Mouse (Mus musculus) lung, embryonic 14.5 days (tissue): ENCODE data around the gene Rab11fip5. TPM values are rescaled to one million over a fixed set of nuclear protein-coding genes. Genes with fewer than 3 reads are reported as not detected.
A peak's percentile ranks its signal among the peaks of the same experiment; 100 is the strongest.

Experiments used
- ATAC-seq: fragments of 200-750 bp; cut with Nextera tagmentation; 2 replicates; pipeline ENCODE4 v1.8.0; 2017; ENCODE audit warnings: mild to moderate bottlenecking, moderate TSS enrichment, moderate library complexity; ENCODE audit not compliant: insufficient read depth
- DNase-seq: peaks from one replicate; pipeline ENCODE4 v3.0.0-alpha.2; 2015
- H3K27ac ChIP-seq: fragments of 300-500 bp; sonication (generic); 2 replicates; pipeline ENCODE4 v1.5.1; 2014; ENCODE audit warnings: low read depth, mild to moderate bottlenecking, moderate library complexity
- H3K27me3 ChIP-seq: fragments of 300-500 bp; sonication (generic); 2 replicates; pipeline ENCODE4 v1.6.1; 2014; ENCODE audit warnings: low read length, control low read depth; ENCODE audit not compliant: insufficient read depth
- H3K36me3 ChIP-seq: fragments of 300-500 bp; sonication (generic); 2 replicates; pipeline ENCODE4 v1.6.1; 2014; ENCODE audit warnings: control low read depth; ENCODE audit not compliant: insufficient read depth
- H3K4me1 ChIP-seq: fragments of 300-500 bp; sonication (generic); 2 replicates; pipeline ENCODE4 v1.6.1; 2014; ENCODE audit warnings: antibody characterized with exemption, control low read depth; ENCODE audit not compliant: insufficient read depth
- H3K4me2 ChIP-seq: fragments of 300-500 bp; sonication (generic); 2 replicates; pipeline ENCODE4 v1.6.1; 2014; ENCODE audit warnings: mild to moderate bottlenecking
- H3K4me3 ChIP-seq: fragments of 300-500 bp; sonication (generic); 2 replicates; pipeline ENCODE4 v1.5.1; 2014; ENCODE audit warnings: low read depth, low read length
- H3K9ac ChIP-seq: fragments of 300-500 bp; sonication (generic); 2 replicates; pipeline ENCODE4 v1.6.1; 2014
- H3K9me3 ChIP-seq: fragments of 300-500 bp; sonication (generic); 2 replicates; pipeline ENCODE4 v1.6.1; 2016; ENCODE audit warnings: low read depth, low read length, control low read depth
- CTCF ChIP-seq: IDR thresholded peaks from 2 replicates; pipeline ENCODE4 v1.5.1; 2016; ENCODE audit warnings: antibody characterized with exemption, low read depth
- WGBS: fragments of 180-500 bp; shearing (Covaris S2); extraction: QIAGEN DNeasy Blood & Tissue Kit; methylation state at CpG from one replicate; pipeline ENCODE4 v1.1.7; 2014; 5-methylcytosine and 5-hydroxymethylcytosine counted together
- polyA plus RNA-seq: library from polyadenylated mRNA; unstranded; fragments of >200 nt; fragmentation: Nextera tagmentation; extraction: Ambion mirVana; gene quantifications from 2 replicates; pipeline ENCODE4 v1.2.1, GENCODE M21; 2014

Gene Rab11fip5
- polyA plus RNA-seq, 1 experiment from 2014 or later, result 10.1 TPM

GRCm38 (mm10) chr6:85349246-85349645 is 25.2 kb downstream of the Rab11fip5 start:
- no peak overlapping the region for H3K4me3 ChIP-seq
- no peak overlapping the region for H3K4me2 ChIP-seq
- peaks cover 9% of the 10 kb centered on the region; the same call in 1 of the 2 replicates for H3K36me3 ChIP-seq
- ATAC-seq, result no peak
- no peak for DNase-seq
- WGBS, result 66% methylated on average over 7 of the region's 7 CpGs
- H3K27me3 ChIP-seq, result no peaks in the 10 kb centered on the region
- no peak overlapping the region for H3K9ac ChIP-seq
- no peak for TF ChIP-seq CTCF
- no peaks in the 10 kb centered on the region for H3K4me1 ChIP-seq
- H3K27ac ChIP-seq, result no peak overlapping the region
- H3K9me3 ChIP-seq, result no peaks in the 10 kb centered on the region

- DNase-seq, result no peak
- H3K36me3 ChIP-seq, result peaks cover 9% of the 10 kb centered on the region; the same call in 1 of the 2 replicates
- WGBS, result 77% methylated on average over 11 of the region's 11 CpGs
- no peak for ATAC-seq
- H3K27ac ChIP-seq, result no peak overlapping the region
- H3K4me1 ChIP-seq, result no peaks in the 10 kb centered on the region
- no peak overlapping the region for H3K4me2 ChIP-seq
- no peak for TF ChIP-seq CTCF
- H3K9me3 ChIP-seq, result no peaks in the 10 kb centered on the region
- H3K27me3 ChIP-seq, result no peaks in the 10 kb centered on the region
- H3K9ac ChIP-seq, result no peak overlapping the region
- no peak overlapping the region for H3K4me3 ChIP-seq
Measured at GRCm38 (mm10) chr6:85348133-85348532, 26.3 kb downstream of the Rab11fip5 start.

GRCm38 (mm10) chr6:85346028-85346634 is 28.3 kb downstream of the Rab11fip5 start:
- Histone ChIP-seq H3K9ac (no peak overlapping the region), H3K9me3 (no peaks in the 10 kb centered on the region), H3K27ac (no peak overlapping the region), H3K4me1 (no peaks in the 10 kb centered on the region), H3K27me3 (no peaks in the 10 kb centered on the region), H3K36me3 (peaks cover 9% of the 10 kb centered on the region; the same call in 1 of the 2 replicates), H3K4me2 (no peak overlapping the region), H3K4me3 (no peak overlapping the region)
- 36% methylated on average over 6 of the region's 6 CpGs for WGBS
- DNase-seq (peak; percentile 97), ATAC-seq (peak; percentile 80; the same call in 1 of the 2 replicates)
- peak; percentile 94 for TF ChIP-seq CTCF

GRCm38 (mm10) chr6:85344929-85345328 is 29.5 kb downstream of the Rab11fip5 start:
- no peak for TF ChIP-seq CTCF
- DNase-seq (no peak), ATAC-seq (no peak)
- no peaks in the 10 kb centered on the region for H3K4me1 ChIP-seq
- H3K4me3 ChIP-seq, result no peak overlapping the region
- H3K9me3 ChIP-seq, result no peaks in the 10 kb centered on the region
- no peaks in the 10 kb centered on the region for H3K27me3 ChIP-seq
- no peak overlapping the region for H3K9ac ChIP-seq
- H3K4me2 ChIP-seq, result no peak overlapping the region
- H3K36me3 ChIP-seq, result peaks cover 9% of the 10 kb centered on the region; the same call in 1 of the 2 replicates
- no peak overlapping the region for H3K27ac ChIP-seq

- TF ChIP-seq CTCF, result no peak
- Histone ChIP-seq H3K4me3 (no peak overlapping the region), H3K4me2 (no peak overlapping the region), H3K4me1 (no peaks in the 10 kb centered on the region), H3K9me3 (no peaks in the 10 kb centered on the region), H3K27me3 (no peaks in the 10 kb centered on the region), H3K27ac (no peak overlapping the region), H3K9ac (no peak overlapping the region), H3K36me3 (peaks cover 5% of the 10 kb centered on the region; the same call in 1 of the 2 replicates)
- ATAC-seq, result no peak
- DNase-seq, result no peak
- WGBS, result 85% methylated on average over 8 of the region's 8 CpGs
Measured at GRCm38 (mm10) chr6:85343027-85343426, 31.4 kb downstream of the Rab11fip5 start.

- TF ChIP-seq CTCF, result no peak
- Histone ChIP-seq H3K9me3 (no peaks in the 10 kb centered on the region), H3K4me2 (no peak overlapping the region), H3K27me3 (no peaks in the 10 kb centered on the region), H3K4me3 (no peak overlapping the region), H3K4me1 (no peaks in the 10 kb centered on the region), H3K9ac (no peak overlapping the region), H3K27ac (no peak overlapping the region), H3K36me3 (no peaks in the 10 kb centered on the region)
- no peak for ATAC-seq
- no peak for DNase-seq
- WGBS, result 68% methylated on average over 13 of the region's 13 CpGs
Measured at GRCm38 (mm10) chr6:85341814-85342501, 32.5 kb downstream of the Rab11fip5 start.

- ATAC-seq, result no peak
Measured at GRCm38 (mm10) chr6:85340184-85340583, 34.2 kb downstream of the Rab11fip5 start.

More at GRCm38 (mm10) chr6:85340184-85340583, 34.2 kb downstream of the Rab11fip5 start:
- WGBS, result 58% methylated on average over 12 of the region's 12 CpGs
- Histone ChIP-seq H3K4me1 (no peaks in the 10 kb centered on the region), H3K27me3 (no peaks in the 10 kb centered on the region), H3K9ac (no peak overlapping the region), H3K36me3 (peaks cover 5% of the 10 kb centered on the region; the same call in 1 of the 2 replicates), H3K4me3 (no peak overlapping the region), H3K27ac (no peak overlapping the region), H3K9me3 (no peaks in the 10 kb centered on the region), H3K4me2 (no peak overlapping the region)
- TF ChIP-seq CTCF, result no peak
- DNase-seq, result no peak
